Mouse (Mus musculus) stomach, embryonic 15.5 days (tissue): ENCODE results near the gene Mcf2l. TPM values are rescaled to one million over a fixed set of nuclear protein-coding genes. Genes with fewer than 3 reads are reported as not detected.

ENCODE experiments used
- ATAC-seq: fragments of 200-750 bp; cut with Nextera tagmentation; 2 replicates; pipeline ENCODE4 v1.8.0; 2017; ENCODE audit warnings: low read depth, moderate number of reproducible peaks, moderate TSS enrichment; ENCODE audit not compliant: insufficient read depth, low FRiP score
- H3K27ac ChIP-seq: fragments of 300-500 bp; sonication (generic); 2 replicates; pipeline ENCODE4 v1.5.1; 2015; ENCODE audit warnings: mild to moderate bottlenecking, inconsistent platforms
- H3K27me3 ChIP-seq: fragments of 300-500 bp; sonication (generic); replicated peaks from 2 replicates; pipeline ENCODE4 v1.6.1; 2015; ENCODE audit warnings: inconsistent platforms
- H3K36me3 ChIP-seq: fragments of 300-500 bp; sonication (generic); 2 replicates; pipeline ENCODE4 v1.6.1; 2015; ENCODE audit warnings: inconsistent platforms
- H3K4me1 ChIP-seq: fragments of 300-500 bp; sonication (generic); 2 replicates; pipeline ENCODE4 v1.6.1; 2015; ENCODE audit warnings: inconsistent platforms
- H3K4me2 ChIP-seq: fragments of 300-500 bp; sonication (generic); 2 replicates; pipeline ENCODE4 v1.6.1; 2015; ENCODE audit warnings: mild to moderate bottlenecking, inconsistent platforms
- H3K4me3 ChIP-seq: fragments of 300-500 bp; sonication (generic); replicated peaks from 2 replicates; pipeline ENCODE4 v1.5.1; 2015; ENCODE audit warnings: inconsistent platforms
- H3K9ac ChIP-seq: fragments of 300-500 bp; sonication (generic); 2 replicates; pipeline ENCODE4 v1.6.1; 2015; ENCODE audit warnings: inconsistent platforms
- H3K9me3 ChIP-seq: fragments of 300-500 bp; sonication (generic); 2 replicates; pipeline ENCODE4 v1.6.1; 2016; ENCODE audit warnings: inconsistent platforms
- WGBS: fragments of 180-500 bp; shearing (Covaris S2); methylation state at CpG from one replicate; pipeline ENCODE4 v1.1.7; 2015; 5-methylcytosine and 5-hydroxymethylcytosine counted together
- polyA plus RNA-seq: library from polyadenylated mRNA; unstranded; fragments of >200 nt; fragmentation: Nextera tagmentation; extraction: Ambion mirVana; gene quantifications from 2 replicates; pipeline ENCODE4 v1.2.1, GENCODE M21; 2015

The Mcf2l gene
- polyA plus RNA-seq, 1 experiment from 2014 or later: 14.3 TPM

GRCm38 (mm10) chr8:13025487-13026224 lies 152.1 kb downstream of the Mcf2l start, which contains the start of gene F7:
TSS of gene F7 (plus strand) at chr8:13026034.
- Histone ChIP-seq H3K4me3 (no peak within 1 kb of the TSS), H3K27ac (no peak within 1 kb of the TSS), H3K9me3 (no peaks in the 10 kb centered on the region), H3K4me2 (no peak within 1 kb of the TSS), H3K9ac (no peak within 1 kb of the TSS), H3K4me1 (0 out of 2 replicates have a peak, but pooled peaks cover 2% of the 10 kb centered on the region), H3K36me3 (no peaks in the 10 kb centered on the region), H3K27me3 (no peaks in the 10 kb centered on the region)
- ATAC-seq: no peak; the same call in 1 of the 2 replicates
- 60% methylated on average over 10 of the region's 10 CpGs for WGBS

GRCm38 (mm10) chr8:13027615-13028014 lies 154.0 kb downstream of the Mcf2l start:
- Histone ChIP-seq H3K27ac (no peak overlapping the region), H3K27me3 (no peaks in the 10 kb centered on the region), H3K9ac (no peak overlapping the region), H3K4me2 (no peak overlapping the region), H3K4me1 (0 out of 2 replicates have a peak, but pooled peaks cover 2% of the 10 kb centered on the region), H3K36me3 (no peaks in the 10 kb centered on the region), H3K9me3 (no peaks in the 10 kb centered on the region), H3K4me3 (no peak overlapping the region)
- ATAC-seq: no peak
- WGBS: 79% methylated on average over 5 of the region's 5 CpGs

GRCm38 (mm10) chr8:13028482-13028881 lies 154.9 kb downstream of the Mcf2l start:
- Histone ChIP-seq H3K4me1 (0 out of 2 replicates have a peak, but pooled peaks cover 2% of the 10 kb centered on the region), H3K9me3 (no peaks in the 10 kb centered on the region), H3K9ac (no peak overlapping the region), H3K27ac (no peak overlapping the region), H3K27me3 (no peaks in the 10 kb centered on the region), H3K4me3 (no peak overlapping the region), H3K4me2 (no peak overlapping the region), H3K36me3 (no peaks in the 10 kb centered on the region)
- WGBS: 73% methylated on average over 5 of the region's 5 CpGs
- no peak for ATAC-seq

- ATAC-seq: no peak
- WGBS: 88% methylated on average over 10 of the region's 10 CpGs
- Histone ChIP-seq H3K36me3 (no peaks in the 10 kb centered on the region), H3K4me3 (no peak overlapping the region), H3K27me3 (no peaks in the 10 kb centered on the region), H3K9me3 (no peaks in the 10 kb centered on the region), H3K9ac (no peak overlapping the region), H3K4me1 (no peaks in the 10 kb centered on the region; the same call in 1 of the 2 replicates), H3K4me2 (no peak overlapping the region), H3K27ac (no peak overlapping the region)
Observed at GRCm38 (mm10) chr8:13036346-13036812, 162.8 kb downstream of the Mcf2l start.

- Histone ChIP-seq H3K9ac (no peak within 1 kb of the TSS), H3K27me3 (no peaks in the 10 kb centered on the region), H3K36me3 (no peaks in the 10 kb centered on the region), H3K27ac (no peak within 1 kb of the TSS), H3K4me1 (no peaks in the 10 kb centered on the region; the same call in 1 of the 2 replicates), H3K9me3 (no peaks in the 10 kb centered on the region), H3K4me3 (no peak within 1 kb of the TSS), H3K4me2 (no peak within 1 kb of the TSS)
- 64% methylated on average over 7 of the region's 7 CpGs for WGBS
- ATAC-seq: no peak
Observed at GRCm38 (mm10) chr8:13037015-13037414, 163.4 kb downstream of the Mcf2l start, which contains the start of gene F10. TSS of gene F10 (plus strand) at chr8:13037308.

- peak; percentile 73; the same call in 1 of the 2 replicates for ATAC-seq
- no peaks in the 10 kb centered on the region for H3K9me3 ChIP-seq
- no peak overlapping the region for H3K4me3 ChIP-seq
- H3K36me3 ChIP-seq: no peaks in the 10 kb centered on the region
- no peak overlapping the region for H3K9ac ChIP-seq
- no peak overlapping the region for H3K27ac ChIP-seq
- H3K4me1 ChIP-seq: no peaks in the 10 kb centered on the region; the same call in 1 of the 2 replicates
- 46% methylated on average over 5 of the region's 5 CpGs for WGBS
- no peaks in the 10 kb centered on the region for H3K27me3 ChIP-seq
- no peak overlapping the region for H3K4me2 ChIP-seq
Observed at GRCm38 (mm10) chr8:13037569-13037968, 164.0 kb downstream of the Mcf2l start.

GRCm38 (mm10) chr8:13039054-13039453 lies 165.4 kb downstream of the Mcf2l start:
- ATAC-seq: no peak
- 76% methylated on average over 6 of the region's 6 CpGs for WGBS

GRCm38 (mm10) chr8:13041459-13041858 lies 167.9 kb downstream of the Mcf2l start:
- 68% methylated on average over 4 of the region's 4 CpGs for WGBS
- Histone ChIP-seq H3K4me1 (no peaks in the 10 kb centered on the region; the same call in 1 of the 2 replicates), H3K27me3 (no peaks in the 10 kb centered on the region), H3K4me2 (no peak overlapping the region), H3K4me3 (no peak overlapping the region), H3K27ac (no peak overlapping the region), H3K9me3 (no peaks in the 10 kb centered on the region), H3K9ac (no peak overlapping the region), H3K36me3 (no peaks in the 10 kb centered on the region)
- ATAC-seq: no peak

More at GRCm38 (mm10) chr8:13039054-13039453, 165.4 kb downstream of the Mcf2l start:
- H3K4me1 ChIP-seq: no peaks in the 10 kb centered on the region; the same call in 1 of the 2 replicates
- H3K4me2 ChIP-seq: no peak overlapping the region
- no peak overlapping the region for H3K27ac ChIP-seq
- no peaks in the 10 kb centered on the region for H3K9me3 ChIP-seq
- no peak overlapping the region for H3K4me3 ChIP-seq
- H3K36me3 ChIP-seq: no peaks in the 10 kb centered on the region
- no peak overlapping the region for H3K9ac ChIP-seq
- no peaks in the 10 kb centered on the region for H3K27me3 ChIP-seq

- Histone ChIP-seq H3K9me3 (no peaks in the 10 kb centered on the region), H3K27me3 (no peaks in the 10 kb centered on the region), H3K4me2 (no peak overlapping the region), H3K9ac (no peak overlapping the region), H3K4me1 (no peaks in the 10 kb centered on the region), H3K36me3 (no peaks in the 10 kb centered on the region), H3K27ac (no peak overlapping the region), H3K4me3 (no peak overlapping the region)
- WGBS: 62% methylated on average over 5 of the region's 5 CpGs
- no peak for ATAC-seq
Observed at GRCm38 (mm10) chr8:13047652-13048051, 174.0 kb downstream of the Mcf2l start.

GRCm38 (mm10) chr8:13050550-13050949 lies 176.9 kb downstream of the Mcf2l start:
- no peak for ATAC-seq
- WGBS: 81% methylated on average over 10 of the region's 10 CpGs

GRCm38 (mm10) chr8:13057351-13057750 lies 183.7 kb downstream of the Mcf2l start:
- Histone ChIP-seq H3K4me3 (no peak overlapping the region), H3K9ac (no peak overlapping the region), H3K9me3 (no peaks in the 10 kb centered on the region), H3K27me3 (no peaks in the 10 kb centered on the region), H3K27ac (no peak overlapping the region), H3K4me1 (no peaks in the 10 kb centered on the region), H3K4me2 (no peak overlapping the region), H3K36me3 (no peaks in the 10 kb centered on the region)
- WGBS: 72% methylated on average over 4 of the region's 4 CpGs
- peak; percentile 38; the same call in 1 of the 2 replicates for ATAC-seq

More at GRCm38 (mm10) chr8:13050550-13050949, 176.9 kb downstream of the Mcf2l start:
- H3K27ac ChIP-seq: no peak overlapping the region
- no peaks in the 10 kb centered on the region for H3K27me3 ChIP-seq
- no peaks in the 10 kb centered on the region for H3K36me3 ChIP-seq
- H3K9ac ChIP-seq: no peak overlapping the region
- no peak overlapping the region for H3K4me3 ChIP-seq
- no peaks in the 10 kb centered on the region for H3K9me3 ChIP-seq
- no peak overlapping the region for H3K4me2 ChIP-seq
- no peaks in the 10 kb centered on the region for H3K4me1 ChIP-seq

GRCm38 (mm10) chr8:13060441-13061150 lies 187.0 kb downstream of the Mcf2l start, which contains the start of gene Proz:
TSS of gene Proz (plus strand) at chr8:13060914.
- H3K4me1 ChIP-seq: no peaks in the 10 kb centered on the region
- peak; percentile 45; the same call in 1 of the 2 replicates for ATAC-seq
- no peak within 1 kb of the TSS for H3K4me2 ChIP-seq
- H3K27ac ChIP-seq: no peak within 1 kb of the TSS
- H3K27me3 ChIP-seq: no peaks in the 10 kb centered on the region
- H3K4me3 ChIP-seq: no peak within 1 kb of the TSS
- 70% methylated on average over 17 of the region's 17 CpGs for WGBS
- H3K9ac ChIP-seq: no peak within 1 kb of the TSS
- no peaks in the 10 kb centered on the region for H3K36me3 ChIP-seq
- H3K9me3 ChIP-seq: no peaks in the 10 kb centered on the region
